Mouse (Mus musculus): ENCODE measurements around the gene Nisch.

Nisch gene

GRCm38 (mm10) chr14:31215157-31216002 is 1.4 kb downstream of the Nisch start:
- in situ Hi-C loops (cut with MboI, MseI) = loop anchor here (5.0 to 25.0 kb wide), 2 partner anchors 102 to 972 kb away; no protein-coding TSS in a partner anchor

- in situ Hi-C loops (cut with MboI, MseI) = loop anchor here (5.0 to 25.0 kb wide), 2 partner anchors 103 to 973 kb away; no protein-coding TSS in a partner anchor
Measured at GRCm38 (mm10) chr14:31214684-31215083, 2.1 kb downstream of the Nisch start.

- in situ Hi-C loops (cut with MboI, MseI) = loop anchor here in 1 of 2 experiments (25.0 kb wide), 1 partner anchor 973 kb away; no protein-coding TSS in a partner anchor
Measured at GRCm38 (mm10) chr14:31213868-31214267, 2.9 kb downstream of the Nisch start.

GRCm38 (mm10) chr14:31212499-31212898 is 4.2 kb downstream of the Nisch start:
- in situ Hi-C loops (cut with MboI, MseI) = loop anchor here in 1 of 2 experiments (25.0 kb wide), 1 partner anchor 975 kb away; no protein-coding TSS in a partner anchor

- in situ Hi-C loops (cut with MboI, MseI) = loop anchor here in 1 of 2 experiments (25.0 kb wide), 1 partner anchor 975 kb away; no protein-coding TSS in a partner anchor
Measured at GRCm38 (mm10) chr14:31211854-31212253, 4.9 kb downstream of the Nisch start.

- in situ Hi-C loops (cut with MboI, MseI) = loop anchor here (10.0 to 25.0 kb wide), 3 partner anchors 584 to 1726 kb away; partner anchors contain the start of gene Prkcd (in 1 of the 2)
Measured at GRCm38 (mm10) chr14:31209133-31209557, 7.6 kb downstream of the Nisch start.

GRCm38 (mm10) chr14:31208084-31208483 is 8.7 kb downstream of the Nisch start, which contains the start of gene Tnnc1:
Gene Tnnc1 (plus strand): TSS chr14:31208312.
- in situ Hi-C loops (cut with MboI, MseI) = loop anchor here (10.0 to 25.0 kb wide), 3 partner anchors 583 to 1727 kb away; partner anchors contain the start of gene Prkcd (in 1 of the 2)

- in situ Hi-C loops (cut with MboI, MseI) = loop anchor here (10.0 to 25.0 kb wide), 3 partner anchors 582 to 1728 kb away; partner anchors contain the start of gene Prkcd (in 1 of the 2)
Measured at GRCm38 (mm10) chr14:31207070-31207830, 9.5 kb downstream of the Nisch start.

- in situ Hi-C loops (cut with MboI, MseI) = loop anchor here (10.0 to 25.0 kb wide), 3 partner anchors 582 to 1728 kb away; partner anchors contain the start of gene Prkcd (in 1 of the 2)
Measured at GRCm38 (mm10) chr14:31206472-31206981, 10.2 kb downstream of the Nisch start.

- in situ Hi-C loops (cut with MboI, MseI) = loop anchor here (10.0 to 25.0 kb wide), 3 partner anchors 581 to 1729 kb away; partner anchors contain the start of gene Prkcd (in 1 of the 2)
Measured at GRCm38 (mm10) chr14:31205562-31206467, 10.9 kb downstream of the Nisch start.

GRCm38 (mm10) chr14:31205244-31205561 is 11.5 kb downstream of the Nisch start:
- in situ Hi-C loops (cut with MboI, MseI) = loop anchor here (10.0 to 25.0 kb wide), 3 partner anchors 580 to 1730 kb away; partner anchors contain the start of gene Prkcd (in 1 of the 2)

GRCm38 (mm10) chr14:31204844-31205243 is 11.9 kb downstream of the Nisch start:
- in situ Hi-C loops (cut with MboI, MseI) = loop anchor here (10.0 to 25.0 kb wide), 3 partner anchors 580 to 1730 kb away; partner anchors contain the start of gene Prkcd (in 1 of the 2)

GRCm38 (mm10) chr14:31200038-31200437 is 16.7 kb downstream of the Nisch start:
- in situ Hi-C loops (cut with MboI, MseI) = loop anchor here (10.0 to 25.0 kb wide), 3 partner anchors 575 to 1735 kb away; partner anchors contain the start of gene Prkcd (in 1 of the 2)

- in situ Hi-C loops (cut with MboI, MseI) = loop anchor here in 1 of 2 experiments (5.0 kb wide), 1 partner anchor 107 kb away; no protein-coding TSS in a partner anchor
Measured at GRCm38 (mm10) chr14:31199599-31199998, 17.1 kb downstream of the Nisch start.

- in situ Hi-C loops (cut with MboI, MseI) = loop anchor here in 1 of 2 experiments (5.0 kb wide), 1 partner anchor 106 kb away; no protein-coding TSS in a partner anchor
Measured at GRCm38 (mm10) chr14:31197547-31198516, 18.9 kb downstream of the Nisch start.

- in situ Hi-C loops (cut with MboI, MseI) = loop anchor here in 1 of 2 experiments (5.0 kb wide), 1 partner anchor 104 kb away; no protein-coding TSS in a partner anchor
Measured at GRCm38 (mm10) chr14:31195968-31196367, 20.8 kb downstream of the Nisch start.

- in situ Hi-C loops (cut with MboI, MseI) = loop anchor here in 1 of 2 experiments (5.0 kb wide), 1 partner anchor 103 kb away; no protein-coding TSS in a partner anchor
Measured at GRCm38 (mm10) chr14:31195521-31195920, 21.2 kb downstream of the Nisch start.

GRCm38 (mm10) chr14:31194891-31195513 is 21.7 kb downstream of the Nisch start:
- in situ Hi-C loops (cut with MboI, MseI) = loop anchor here in 1 of 2 experiments (5.0 kb wide), 1 partner anchor 103 kb away; no protein-coding TSS in a partner anchor

Data from T-helper 17 cell (primary cell).